Mouse (Mus musculus): Measurements from ENCODE around the gene Arhgap5.
"Not testable (repeated sequence)": the region's sequence is repeated elsewhere in the genome, so short reads cannot be mapped to it uniquely, and the experiment has no call there.

Arhgap5 gene

GRCm38 (mm10) chr12:52529740-52530139, 26.0 kb downstream of the Arhgap5 start:
- ATAC-seq (ENCODE audit: low TSS enrichment): no peak

DNA sequence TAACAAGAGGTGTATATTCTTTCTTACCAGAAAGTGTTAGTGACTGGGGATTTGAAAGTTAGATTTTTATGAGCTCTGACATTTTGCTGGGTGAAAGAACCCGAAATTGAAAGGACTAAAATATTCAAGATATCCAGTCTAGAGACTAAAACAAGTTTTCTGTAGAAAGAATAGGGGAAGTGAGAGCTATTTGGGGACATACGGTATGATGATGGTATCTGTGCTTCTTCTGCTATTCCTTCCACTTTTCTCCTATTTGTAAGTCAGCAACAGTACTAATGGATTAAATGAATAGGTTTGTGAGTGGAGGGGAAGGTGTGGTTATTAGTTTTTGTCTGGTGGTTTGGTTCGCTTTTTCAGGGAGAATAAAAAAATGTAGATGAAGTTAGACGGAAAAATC, 37.5 kb downstream of the Arhgap5 start:
- ATAC-seq (ENCODE audit: low TSS enrichment): no peak

GRCm38 (mm10) chr12:52544532-52544931, 40.8 kb downstream of the Arhgap5 start:
- ATAC-seq (ENCODE audit: low TSS enrichment): no peak

- no peak for ATAC-seq (ENCODE audit: low TSS enrichment)
Measured at GRCm38 (mm10) chr12:52552085-52552484, 48.3 kb downstream of the Arhgap5 start.

DNA sequence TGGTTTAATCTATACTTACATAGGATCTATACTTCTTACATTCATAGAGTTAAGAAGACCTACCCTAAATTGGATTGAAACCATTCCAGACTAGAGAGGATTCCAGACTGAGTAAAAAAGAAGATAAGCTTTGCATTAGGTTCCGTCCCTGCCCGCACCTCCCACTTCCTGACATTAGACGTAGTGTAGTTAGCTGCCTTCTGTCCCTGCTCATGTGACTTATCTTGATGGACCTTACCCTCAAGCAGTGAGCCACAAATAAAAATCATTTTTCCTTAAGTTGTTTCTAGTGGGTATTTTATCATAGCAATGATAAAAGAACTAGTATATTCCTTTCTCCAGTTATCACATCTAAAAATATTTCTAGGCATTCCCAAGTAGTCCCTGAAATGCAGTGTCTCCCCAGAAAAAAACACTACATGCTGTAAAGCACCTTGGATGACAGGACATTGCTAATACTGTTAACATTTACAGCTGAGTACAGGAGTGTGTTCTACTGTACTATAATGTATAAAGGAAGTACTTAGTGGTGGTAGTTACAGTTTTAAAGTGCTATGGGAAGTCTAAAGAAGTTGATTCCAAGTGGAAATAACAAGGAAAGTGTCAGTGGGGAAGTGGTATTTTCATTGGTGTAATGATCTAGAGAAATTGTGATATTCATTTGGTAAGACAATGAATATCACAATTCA, 51.6 kb downstream of the Arhgap5 start:
- ATAC-seq (ENCODE audit: low TSS enrichment): no peak

- ATAC-seq (ENCODE audit: low TSS enrichment): no peak
Measured at GRCm38 (mm10) chr12:52565654-52566053, 61.9 kb downstream of the Arhgap5 start.

- ATAC-seq (ENCODE audit: low TSS enrichment): no peak
Measured at GRCm38 (mm10) chr12:52573371-52573770, 69.6 kb downstream of the Arhgap5 start.

DNA sequence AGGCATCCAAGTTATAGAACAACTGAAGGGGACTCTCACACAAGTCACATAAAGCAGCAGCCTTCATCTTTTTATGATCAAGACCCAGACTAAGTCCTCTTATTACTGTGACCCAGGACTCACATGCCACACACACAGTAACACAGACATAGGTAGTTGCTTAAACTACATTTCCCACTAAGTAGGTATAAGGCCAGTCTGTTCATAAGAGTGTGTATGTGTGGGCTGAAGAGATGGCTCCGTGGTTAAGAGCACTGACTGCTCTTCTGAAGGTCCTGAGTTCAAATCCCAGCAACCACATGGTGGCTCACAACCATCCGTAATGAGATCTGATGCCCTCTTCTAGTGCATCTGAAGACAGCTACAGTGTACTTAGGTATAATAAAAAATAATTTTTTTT, 82.7 kb downstream of the Arhgap5 start:
- ATAC-seq (ENCODE audit: low TSS enrichment): not testable (repeated sequence)

GRCm38 (mm10) chr12:52587473-52588010, 83.8 kb downstream of the Arhgap5 start:
- peak; percentile 64; the same call in 1 of the 2 replicates for ATAC-seq (ENCODE audit: low TSS enrichment)

GRCm38 (mm10) chr12:52595389-52596185, 91.8 kb downstream of the Arhgap5 start:
- no peak for ATAC-seq (ENCODE audit: low TSS enrichment)

DNA sequence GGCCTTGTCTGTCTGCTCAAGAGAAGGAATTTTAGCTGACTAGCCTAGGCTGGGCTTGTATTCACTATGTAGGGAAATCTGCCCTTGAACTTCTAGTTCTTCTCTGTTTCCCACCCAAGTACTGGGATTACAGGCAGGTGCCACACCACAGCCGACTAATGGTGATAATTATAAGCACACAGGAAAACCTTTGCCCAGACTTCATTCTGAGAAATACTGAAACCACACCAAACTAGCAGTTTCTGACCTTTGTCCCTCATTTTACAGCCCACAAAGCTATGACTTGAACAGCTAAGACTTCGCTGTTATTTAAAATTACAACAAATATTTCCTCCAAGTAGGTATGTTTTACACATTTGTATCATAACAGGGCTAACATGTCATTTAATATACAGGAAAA, 98.7 kb downstream of the Arhgap5 start:
- no peak for ATAC-seq (ENCODE audit: low TSS enrichment)

GRCm38 (mm10) chr12:52602883-52603694, 99.3 kb downstream of the Arhgap5 start:
- peak; percentile 82 for ATAC-seq (ENCODE audit: low TSS enrichment)

DNA sequence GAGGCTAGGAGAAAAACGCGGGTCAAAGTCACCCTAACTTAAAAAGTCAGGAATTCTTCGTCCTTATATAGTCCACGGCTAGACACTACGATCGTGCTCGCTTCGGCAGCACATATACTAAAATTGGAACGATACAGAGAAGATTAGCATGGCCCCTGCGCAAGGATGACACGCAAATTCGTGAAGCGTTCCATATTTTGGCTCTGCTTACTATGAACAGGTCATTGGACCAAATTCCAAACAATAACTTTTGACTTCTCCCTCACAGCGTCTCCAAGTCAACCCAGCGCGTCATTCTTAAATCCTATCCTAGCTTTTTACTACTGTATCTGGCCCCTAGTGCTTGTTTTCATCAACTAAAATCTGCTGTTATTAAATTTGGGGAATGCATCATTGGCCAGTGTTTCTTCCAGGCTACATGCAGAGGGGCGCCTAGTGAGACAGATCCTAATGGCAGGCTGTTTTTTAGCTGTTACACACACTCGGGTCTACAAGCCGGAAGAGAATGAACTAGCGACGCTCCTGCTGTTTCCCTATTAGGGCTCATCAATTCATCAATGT, 100.0 kb downstream of the Arhgap5 start:
- peak; percentile 51 for ATAC-seq (ENCODE audit: low TSS enrichment)

- peak; percentile 80 for ATAC-seq (ENCODE audit: low TSS enrichment)
Measured at GRCm38 (mm10) chr12:52604256-52604991, 100.7 kb downstream of the Arhgap5 start.

- ATAC-seq (ENCODE audit: low TSS enrichment): no peak
Measured at GRCm38 (mm10) chr12:52604992-52605652, 101.3 kb downstream of the Arhgap5 start.

DNA sequence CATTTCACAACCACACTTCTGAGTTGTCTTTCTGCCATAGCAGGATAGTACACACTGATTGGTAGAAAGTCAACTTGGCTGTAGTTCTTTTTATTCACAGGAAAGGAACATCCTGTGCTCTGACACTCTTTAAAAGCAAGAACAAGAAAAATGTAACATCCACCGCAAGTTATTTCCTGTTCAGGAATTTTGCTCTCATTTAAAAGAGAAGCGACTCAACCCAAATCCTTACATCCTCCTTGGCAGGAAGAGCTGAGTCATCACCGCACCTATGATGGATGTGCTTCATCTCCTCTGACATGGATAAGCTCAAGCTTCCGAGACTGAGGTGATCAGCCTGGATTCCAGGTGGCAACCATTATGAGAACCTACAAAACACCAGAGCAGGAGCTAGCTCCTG, 103.6 kb downstream of the Arhgap5 start:
- ATAC-seq (ENCODE audit: low TSS enrichment): no peak

DNA sequence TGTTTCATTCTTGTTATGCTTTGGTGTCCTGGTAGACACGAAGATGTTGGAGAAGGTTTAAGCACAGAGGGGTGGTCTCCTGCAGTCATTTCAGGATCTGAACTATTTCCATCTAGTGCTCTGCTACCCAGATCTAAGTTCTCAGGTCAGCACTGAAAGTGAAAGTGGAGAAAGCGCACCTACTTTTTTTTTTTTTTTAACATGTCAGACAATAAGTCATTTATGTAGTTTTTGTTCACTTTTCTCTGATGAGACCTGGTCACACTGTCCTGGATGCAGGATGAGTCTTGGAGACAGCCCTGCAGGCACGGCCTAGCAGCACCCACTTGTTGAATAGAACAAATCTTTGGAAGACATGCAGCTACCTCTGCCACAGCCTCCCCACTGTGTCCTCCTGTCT, 111.9 kb downstream of the Arhgap5 start:
- ATAC-seq (ENCODE audit: low TSS enrichment): no peak

DNA sequence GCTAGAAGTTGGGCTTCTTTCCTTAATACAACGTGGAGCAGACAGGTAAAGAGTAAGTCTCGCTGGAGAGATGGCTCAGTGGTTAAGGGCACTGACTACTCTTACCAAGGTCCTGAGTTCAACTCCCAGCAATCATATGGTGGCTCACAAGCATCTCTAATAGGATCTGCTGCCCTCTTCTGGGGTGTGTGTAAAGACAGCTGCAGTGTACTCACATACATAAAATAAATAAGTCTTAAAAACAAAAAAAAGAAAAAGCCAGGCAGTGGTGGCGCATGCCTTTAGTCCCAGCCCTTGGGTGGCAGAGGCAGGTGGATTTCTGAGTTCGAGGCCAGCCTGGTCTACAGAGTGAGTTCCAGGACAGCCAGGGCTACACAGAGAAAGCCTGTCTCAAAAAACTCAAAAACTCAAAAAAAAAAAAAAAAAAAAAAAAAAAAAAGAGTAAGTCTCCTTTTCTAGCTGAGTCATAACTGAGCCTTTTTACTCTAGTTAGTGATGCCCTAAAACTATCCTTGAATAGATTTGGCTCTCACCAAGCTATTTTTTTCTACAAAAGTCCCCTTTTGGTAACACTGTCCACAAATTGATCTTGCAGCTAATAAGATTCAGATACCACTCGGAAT, 114.8 kb downstream of the Arhgap5 start:
- no peak for ATAC-seq (ENCODE audit: low TSS enrichment)

- ATAC-seq (ENCODE audit: low TSS enrichment): no peak
Measured at GRCm38 (mm10) chr12:52619644-52620043, 115.9 kb downstream of the Arhgap5 start.
